ENCODE assay signal across 9 mouse cellular contexts in genomic region chr12:116138322-116139205, GRCm38 (mm10).
DNase-seq lines count a peak whose midpoint lies in the region; ATAC-seq and TF ChIP-seq lines count a peak whose summit lies in the region.
"Had no signal": no experiment of that assay in that cellular context is flagged by ENCODE, and none has a peak within 500 bp of the region (broad histone marks: within the 10 kb centered on the region; RNA-seq: fewer than 3 reads in every experiment).

No protein-coding gene starts in this region.

- H3K9ac ChIP-seq in heart, embryonic 12.5 days, result no peak overlapping the region

- peak; percentile 31; the same call in 1 of the 2 replicates for TF ChIP-seq CTCF in spleen, adult 2 months (IDR thresholded peaks at IDR 0.05; ENCODE audit: extremely low read depth, insufficient read depth, insufficient read length, insufficient replicate concordance)

- H3K4me3 ChIP-seq in heart, embryonic 12.5 days, result no peak overlapping the region
- no peak overlapping the region for H3K4me3 ChIP-seq in spleen, adult 2 months (ENCODE audit: extremely low read depth, insufficient read depth, insufficient read length)

- H3K27ac ChIP-seq in heart, embryonic 12.5 days (ENCODE audit: poor library complexity, severe bottlenecking), result no peak overlapping the region
- no peak overlapping the region for H3K27ac ChIP-seq in spleen, adult 2 months (ENCODE audit: insufficient read depth, low read length)

- H3K4me1 ChIP-seq in heart, embryonic 12.5 days (replicated peaks), result no peaks in the 10 kb centered on the region
- H3K4me1 ChIP-seq in spleen, adult 2 months (ENCODE audit: control insufficient read depth, insufficient read depth, insufficient read length), result peaks cover 8% of the 10 kb centered on the region; the same call in 1 of the 2 replicates

- 0 out of 2 replicates have a peak, but pooled peaks cover 7% of the 10 kb centered on the region for H3K9me3 ChIP-seq in heart, embryonic 12.5 days (replicated peaks)

- 67% methylated on average over 7 of the region's 7 CpGs for WGBS in heart, embryonic 12.5 days
- 41% methylated on average over 7 of the region's 7 CpGs for WGBS in spleen, adult 2 months

- no peak for TF ChIP-seq POLR2A in spleen, adult 2 months (IDR thresholded peaks at IDR 0.05; ENCODE audit: low read depth, low read length)

- no peaks in the 10 kb centered on the region for H3K27me3 ChIP-seq in heart, embryonic 12.5 days (replicated peaks)
- no peaks in the 10 kb centered on the region for H3K27me3 ChIP-seq in spleen, adult 2 months (ENCODE audit: control insufficient read depth, insufficient read depth, low read length)

- no peaks in the 10 kb centered on the region for H3K36me3 ChIP-seq in heart, embryonic 12.5 days
- no peaks in the 10 kb centered on the region for H3K36me3 ChIP-seq in spleen, adult 2 months (ENCODE audit: control insufficient read depth, insufficient read depth, low read length)

- DNase-seq in heart, adult 11 months, result peak; percentile 79
- DNase-seq in spleen, adult 2 months (ENCODE audit: low read depth in 1 of 2, low spot score in 2 of 2), result peak in 1 of 2 experiments; percentile 40
- no peak for DNase-seq in spleen, adult 12 weeks (ENCODE audit: low spot score)
- no peak for DNase-seq in embryo, embryonic 11 days
- DNase-seq in cerebellum, adult 11 months, result no peak
- DNase-seq in layer of hippocampus, postnatal 25 days (ENCODE audit: extremely low spot score in 1 of 2, low spot score in 1 of 2), result no peak
- DNase-seq: heart, postnatal 14 days had no signal

- ATAC-seq in heart, embryonic 12.5 days (ENCODE audit: insufficient number of reproducible peaks, low FRiP score), result no peak
- ATAC-seq in megakaryocyte progenitor cell, adult 5-6 weeks (replicated peaks; ENCODE audit: poor library complexity), result peak; percentile 54

- H3K4me2 ChIP-seq in heart, embryonic 12.5 days, result no peak overlapping the region
